Mouse (Mus musculus) A20 (cell line): ENCODE results near the gene D430042O09Rik.
"Not testable (repeated sequence)": the region's sequence is repeated elsewhere in the genome, so short reads cannot be mapped to it uniquely, and the experiment has no call there.

ENCODE experiments used
- DNase-seq: peaks from one replicate; pipeline ENCODE4 v3.0.0-alpha.2; 2011; ENCODE audit warnings: low read depth, low spot score

Gene D430042O09Rik

GRCm38 (mm10) chr7:125707593-125708022 is at the start of gene D430042O09Rik, which contains the start of gene Gtf3c1:
TSS of gene D430042O09Rik (plus strand) at chr7:125707888.
TSS of gene Gtf3c1 (minus strand) at chr7:125707780.
- DNase-seq: peak; percentile 100

- no peak for DNase-seq
Observed at GRCm38 (mm10) chr7:125663654-125664053, 44.0 kb upstream of the D430042O09Rik start.

- no peak for DNase-seq
Observed at GRCm38 (mm10) chr7:125670865-125671264, 36.8 kb upstream of the D430042O09Rik start.

GRCm38 (mm10) chr7:125671396-125671795 is 36.3 kb upstream of the D430042O09Rik start:
- no peak for DNase-seq

GRCm38 (mm10) chr7:125674916-125675315 is 32.8 kb upstream of the D430042O09Rik start:
- DNase-seq: peak; percentile 54

GRCm38 (mm10) chr7:125678756-125679155 is 28.9 kb upstream of the D430042O09Rik start:
- DNase-seq: no peak

- peak; percentile 59 for DNase-seq
Observed at GRCm38 (mm10) chr7:125679936-125680335, 27.8 kb upstream of the D430042O09Rik start.

GRCm38 (mm10) chr7:125690516-125690915 is 17.2 kb upstream of the D430042O09Rik start:
- DNase-seq: no peak

GRCm38 (mm10) chr7:125694056-125694455 is 13.6 kb upstream of the D430042O09Rik start:
- DNase-seq: no peak

GRCm38 (mm10) chr7:125702791-125703190 is 4.9 kb upstream of the D430042O09Rik start:
- DNase-seq: no peak

GRCm38 (mm10) chr7:125707186-125707585 is 502 bp upstream of the D430042O09Rik start:
- DNase-seq: no peak

GRCm38 (mm10) chr7:125708100-125708499 is 412 bp downstream of the D430042O09Rik start:
- no peak for DNase-seq

GRCm38 (mm10) chr7:125713542-125714055 is 5.9 kb downstream of the D430042O09Rik start:
- not testable (repeated sequence) for DNase-seq

GRCm38 (mm10) chr7:125714803-125715202 is 7.1 kb downstream of the D430042O09Rik start:
- DNase-seq: peak; percentile 35

- DNase-seq: no peak
Observed at GRCm38 (mm10) chr7:125716724-125717123, 9.0 kb downstream of the D430042O09Rik start.

GRCm38 (mm10) chr7:125717612-125718011 is 9.9 kb downstream of the D430042O09Rik start:
- no peak for DNase-seq

- no peak for DNase-seq
Observed at GRCm38 (mm10) chr7:125720370-125720769, 12.7 kb downstream of the D430042O09Rik start.

- DNase-seq: no peak
Observed at GRCm38 (mm10) chr7:125721033-125721432, 13.3 kb downstream of the D430042O09Rik start.

- DNase-seq: peak; percentile 43
Observed at GRCm38 (mm10) chr7:125722127-125722526, 14.4 kb downstream of the D430042O09Rik start.

GRCm38 (mm10) chr7:125723189-125723972 is 15.7 kb downstream of the D430042O09Rik start:
- no peak for DNase-seq

- DNase-seq: no peak
Observed at GRCm38 (mm10) chr7:125731679-125732078, 24.0 kb downstream of the D430042O09Rik start.

GRCm38 (mm10) chr7:125733791-125734190 is 26.1 kb downstream of the D430042O09Rik start:
- no peak for DNase-seq
